Mouse (Mus musculus): Measurements from ENCODE around the gene Ccdc36. TPM values are rescaled to one million over a fixed set of nuclear protein-coding genes. Genes with fewer than 3 reads are reported as not detected.
A peak's percentile ranks its signal among the peaks of the same experiment; 100 is the strongest.

The Ccdc36 gene
- polyA plus RNA-seq, 2 experiments: 1.3 to 2.2 TPM

GRCm38 (mm10) chr9:108431431-108432067 is 3.3 kb upstream of the Ccdc36 start:
- Histone ChIP-seq H3K4me3 (replicated peaks; ENCODE audit: low read length) (peak overlapping the region; percentile 28; the same call in 1 of the 2 replicates), H3K27ac (replicated peaks; ENCODE audit: low read depth, low read length) (no peak overlapping the region), H3K4me1 (ENCODE audit: control insufficient read depth, insufficient read depth, low read length) (no peaks in the 10 kb centered on the region), H3K36me3 (ENCODE audit: control insufficient read depth, insufficient read depth, low read length) (no peaks in the 10 kb centered on the region), H3K4me2 (replicated peaks; ENCODE audit: low read depth, low read length, severe bottlenecking) (peak overlapping the region; percentile 52), H3K27me3 (ENCODE audit: control insufficient read depth, insufficient read depth, low read length) (no peaks in the 10 kb centered on the region), H3K9me3 (ENCODE audit: control insufficient read depth, low read length) (no peaks in the 10 kb centered on the region), H3K9ac (ENCODE audit: low read depth, low read length, severe bottlenecking) (0 out of 2 replicates have a peak overlapping the region, but pooled peaks have one; percentile 16)
- ATAC-seq (ENCODE audit: low FRiP score, low read depth) (peak; percentile 57), DNase-seq (ENCODE audit: low spot score) (peak; percentile 52)
- 46% methylated on average over 32 of the region's 32 CpGs for WGBS
- TF ChIP-seq POLR2A (IDR thresholded peaks at IDR 0.05; ENCODE audit: borderline replicate concordance, extremely low read depth, insufficient read depth, insufficient read length): no peak

- TF ChIP-seq POLR2A (IDR thresholded peaks at IDR 0.05; ENCODE audit: borderline replicate concordance, extremely low read depth, insufficient read depth, insufficient read length): no peak
- no peaks in the 10 kb centered on the region for H3K27me3 ChIP-seq (ENCODE audit: control insufficient read depth, insufficient read depth, low read length)
- H3K4me2 ChIP-seq (replicated peaks; ENCODE audit: low read depth, low read length, severe bottlenecking): no peak overlapping the region
- WGBS: 73% methylated on average over 1 of the region's 1 CpGs
- no peak overlapping the region for H3K4me3 ChIP-seq (replicated peaks; ENCODE audit: low read length)
- no peaks in the 10 kb centered on the region for H3K9me3 ChIP-seq (ENCODE audit: control insufficient read depth, low read length)
- no peak overlapping the region for H3K9ac ChIP-seq (ENCODE audit: low read depth, low read length, severe bottlenecking)
- H3K27ac ChIP-seq (replicated peaks; ENCODE audit: low read depth, low read length): no peak overlapping the region
- H3K36me3 ChIP-seq (ENCODE audit: control insufficient read depth, insufficient read depth, low read length): no peaks in the 10 kb centered on the region
- ATAC-seq (ENCODE audit: low FRiP score, low read depth) (no peak), DNase-seq (ENCODE audit: low spot score) (no peak)
- H3K4me1 ChIP-seq (ENCODE audit: control insufficient read depth, insufficient read depth, low read length): no peaks in the 10 kb centered on the region
Measured at GRCm38 (mm10) chr9:108412221-108412620, 16.1 kb downstream of the Ccdc36 start.

- Histone ChIP-seq H3K36me3 (ENCODE audit: control insufficient read depth, insufficient read depth, low read length) (no peaks in the 10 kb centered on the region), H3K9ac (ENCODE audit: low read depth, low read length, severe bottlenecking) (no peak overlapping the region), H3K4me2 (replicated peaks; ENCODE audit: low read depth, low read length, severe bottlenecking) (no peak overlapping the region), H3K27me3 (ENCODE audit: control insufficient read depth, insufficient read depth, low read length) (no peaks in the 10 kb centered on the region), H3K9me3 (ENCODE audit: control insufficient read depth, low read length) (no peaks in the 10 kb centered on the region), H3K4me3 (replicated peaks; ENCODE audit: low read length) (no peak overlapping the region), H3K4me1 (ENCODE audit: control insufficient read depth, insufficient read depth, low read length) (no peaks in the 10 kb centered on the region), H3K27ac (replicated peaks; ENCODE audit: low read depth, low read length) (no peak overlapping the region)
- no peak for ATAC-seq (ENCODE audit: low FRiP score, low read depth)
- TF ChIP-seq POLR2A (IDR thresholded peaks at IDR 0.05; ENCODE audit: borderline replicate concordance, extremely low read depth, insufficient read depth, insufficient read length): no peak
- 70% methylated on average over 9 of the region's 9 CpGs for WGBS
- DNase-seq (ENCODE audit: low spot score): no peak
Measured at GRCm38 (mm10) chr9:108411381-108411942, 16.8 kb downstream of the Ccdc36 start.

GRCm38 (mm10) chr9:108409535-108409934 is 18.7 kb downstream of the Ccdc36 start:
- H3K36me3 ChIP-seq (ENCODE audit: control insufficient read depth, insufficient read depth, low read length): no peaks in the 10 kb centered on the region
- H3K4me1 ChIP-seq (ENCODE audit: control insufficient read depth, insufficient read depth, low read length): no peaks in the 10 kb centered on the region
- H3K4me2 ChIP-seq (replicated peaks; ENCODE audit: low read depth, low read length, severe bottlenecking): no peak overlapping the region
- 86% methylated on average over 4 of the region's 4 CpGs for WGBS
- H3K9ac ChIP-seq (ENCODE audit: low read depth, low read length, severe bottlenecking): no peak overlapping the region
- DNase-seq (ENCODE audit: low spot score): no peak
- no peak overlapping the region for H3K27ac ChIP-seq (replicated peaks; ENCODE audit: low read depth, low read length)
- H3K4me3 ChIP-seq (replicated peaks; ENCODE audit: low read length): no peak overlapping the region
- H3K27me3 ChIP-seq (ENCODE audit: control insufficient read depth, insufficient read depth, low read length): no peaks in the 10 kb centered on the region
- no peak for TF ChIP-seq POLR2A (IDR thresholded peaks at IDR 0.05; ENCODE audit: borderline replicate concordance, extremely low read depth, insufficient read depth, insufficient read length)
- no peaks in the 10 kb centered on the region for H3K9me3 ChIP-seq (ENCODE audit: control insufficient read depth, low read length)
- ATAC-seq (ENCODE audit: low FRiP score, low read depth): no peak

GRCm38 (mm10) chr9:108404451-108404850 is 23.8 kb downstream of the Ccdc36 start:
- Histone ChIP-seq H3K9ac (ENCODE audit: low read depth, low read length, severe bottlenecking) (no peak overlapping the region), H3K27ac (replicated peaks; ENCODE audit: low read depth, low read length) (no peak overlapping the region), H3K4me1 (ENCODE audit: control insufficient read depth, insufficient read depth, low read length) (no peaks in the 10 kb centered on the region), H3K4me3 (replicated peaks; ENCODE audit: low read length) (no peak overlapping the region), H3K9me3 (ENCODE audit: control insufficient read depth, low read length) (no peaks in the 10 kb centered on the region), H3K36me3 (ENCODE audit: control insufficient read depth, insufficient read depth, low read length) (no peaks in the 10 kb centered on the region), H3K4me2 (replicated peaks; ENCODE audit: low read depth, low read length, severe bottlenecking) (no peak overlapping the region), H3K27me3 (ENCODE audit: control insufficient read depth, insufficient read depth, low read length) (no peaks in the 10 kb centered on the region)
- TF ChIP-seq POLR2A (IDR thresholded peaks at IDR 0.05; ENCODE audit: borderline replicate concordance, extremely low read depth, insufficient read depth, insufficient read length): no peak
- no peak for DNase-seq (ENCODE audit: low spot score)
- WGBS: 80% methylated on average over 8 of the region's 8 CpGs
- no peak for ATAC-seq (ENCODE audit: low FRiP score, low read depth)

Measured in limb, embryonic 14.5 days (tissue).